Mouse (Mus musculus) MEL (cell line): ENCODE results near the gene Kpna2. TPM values are rescaled to one million over a fixed set of nuclear protein-coding genes. Genes with fewer than 3 reads are reported as not detected.

Experiments used
- DNase-seq: peaks from one replicate; pipeline ENCODE4 v3.0.0; 2011; ENCODE audit warnings: low read depth, low spot score
- H3K27ac ChIP-seq: 2 replicates; pipeline ENCODE4 v1.5.1; 2012; ENCODE audit warnings: low read depth, mild to moderate bottlenecking, control low read depth, low read length, moderate library complexity; ENCODE audit not compliant: control insufficient read depth
- H3K27me3 ChIP-seq, 2 experiments: fragments of 150-350 bp in 1 of 2; sonication (generic) in 1 of 2; 2 replicates each; pipeline ENCODE4 v1.6.1; 2012; ENCODE audit warnings: low read length in 2 of 2, mild to moderate bottlenecking in 2 of 2, improper control_type of control experiment in 1 of 2, moderate library complexity in 1 of 2; ENCODE audit not compliant: insufficient read depth in 2 of 2, control insufficient read depth in 1 of 2
- H3K36me3 ChIP-seq, 2 experiments: 2 replicates each; pipeline ENCODE4 v1.6.1; 2012 to 2014; ENCODE audit warnings: low read length in 2 of 2, improper control_type of control experiment in 1 of 2, inconsistent platforms in 1 of 2, mild to moderate bottlenecking in 1 of 2; ENCODE audit not compliant: insufficient read depth in 2 of 2, control insufficient read depth in 1 of 2
- H3K4me1 ChIP-seq, 2 experiments: fragments of 150-350 bp in 1 of 2; sonication (generic) in 1 of 2; 2 replicates each; pipeline ENCODE4 v1.6.1; 2012; ENCODE audit warnings: low read length in 2 of 2, improper control_type of control experiment in 1 of 2, mild to moderate bottlenecking in 1 of 2; ENCODE audit not compliant: insufficient read depth in 2 of 2, control insufficient read depth in 1 of 2
- H3K4me3 ChIP-seq, 2 experiments: fragments of 150-350 bp in 1 of 2; sonication (generic) in 1 of 2; 2 replicates each; pipeline ENCODE4 v1.5.1; 2012; ENCODE audit warnings: low read depth in 2 of 2, low read length in 2 of 2, mild to moderate bottlenecking in 2 of 2, moderate library complexity in 2 of 2, control low read depth in 1 of 2, improper control_type of control experiment in 1 of 2; ENCODE audit not compliant: control insufficient read depth in 1 of 2, insufficient read depth in 1 of 2
- H3K79me2 ChIP-seq: 2 replicates; pipeline ENCODE4 v1.6.1; 2012; ENCODE audit warnings: mild to moderate bottlenecking, low read length, moderate library complexity; ENCODE audit not compliant: control insufficient read depth, poor library complexity, insufficient read depth
- H3K9ac ChIP-seq: 2 replicates; pipeline ENCODE4 v1.6.1; 2012; ENCODE audit warnings: low read depth, mild to moderate bottlenecking, control low read depth, low read length, moderate library complexity; ENCODE audit not compliant: control insufficient read depth, poor library complexity, severe bottlenecking
- H3K9me3 ChIP-seq: fragments of 150-350 bp; sonication (generic); replicated peaks from 2 replicates; pipeline ENCODE4 v1.6.1; 2012; ENCODE audit warnings: mild to moderate bottlenecking, low read length, improper control_type of control experiment, moderate library complexity; ENCODE audit not compliant: insufficient read depth
- BHLHE40 ChIP-seq: IDR thresholded peaks from 2 replicates; pipeline ENCODE4 v1.6.1; 2012; ENCODE audit warnings: low read depth, mild to moderate bottlenecking, inconsistent platforms, low read length, improper control_type of control experiment, borderline replicate concordance
- CHD1 ChIP-seq: IDR thresholded peaks from 2 replicates; pipeline ENCODE4 v1.6.1; 2012; ENCODE audit warnings: low read depth, mild to moderate bottlenecking, inconsistent platforms, low read length, improper control_type of control experiment
- ELF1 ChIP-seq: IDR thresholded peaks from 2 replicates; pipeline ENCODE4 v1.6.1; 2014; ENCODE audit warnings: low read depth, mild to moderate bottlenecking, inconsistent platforms, low read length, improper control_type of control experiment, moderate library complexity
- GABPA ChIP-seq: IDR thresholded peaks from 2 replicates; pipeline ENCODE4 v1.6.1; 2012; ENCODE audit warnings: low read depth, mild to moderate bottlenecking, inconsistent platforms, low read length, improper control_type of control experiment, moderate library complexity
- HCFC1 ChIP-seq: IDR thresholded peaks from 2 replicates; pipeline ENCODE4 v1.6.1; 2012; ENCODE audit warnings: low read depth, mild to moderate bottlenecking, inconsistent platforms, low read length, improper control_type of control experiment, moderate library complexity
- KAT2A ChIP-seq: conservative IDR thresholded peaks from 2 replicates; pipeline ENCODE4 v1.6.1; 2012; ENCODE audit warnings: low read depth, low read length, improper control_type of control experiment, inconsistent platforms
- MAZ ChIP-seq: IDR thresholded peaks from 2 replicates; pipeline ENCODE4 v1.6.1; 2012; ENCODE audit warnings: low read depth, mild to moderate bottlenecking, inconsistent platforms, low read length, improper control_type of control experiment
- MXI1 ChIP-seq: IDR thresholded peaks from 2 replicates; pipeline ENCODE4 v1.6.1; 2011; ENCODE audit warnings: mild to moderate bottlenecking, low read depth, low read length, improper control_type of control experiment
- NELFE ChIP-seq: IDR thresholded peaks from 2 replicates; pipeline ENCODE4 v1.6.1; 2011; ENCODE audit warnings: low read depth, low read length, improper control_type of control experiment
- NRF1 ChIP-seq: IDR thresholded peaks from 2 replicates; pipeline ENCODE4 v1.6.1; 2014; ENCODE audit warnings: low read depth, mild to moderate bottlenecking, inconsistent platforms, low read length, improper control_type of control experiment, moderate library complexity; ENCODE audit not compliant: poor library complexity, insufficient read depth, severe bottlenecking
- POLR2AphosphoS2 ChIP-seq: IDR thresholded peaks from 2 replicates; pipeline ENCODE4 v1.6.1; 2011; ENCODE audit warnings: low read length, improper control_type of control experiment
- RCOR1 ChIP-seq: IDR thresholded peaks from 2 replicates; pipeline ENCODE4 v1.6.1; 2012; ENCODE audit warnings: low read depth, mild to moderate bottlenecking, inconsistent platforms, low read length, improper control_type of control experiment
- SIN3A ChIP-seq: IDR thresholded peaks from 2 replicates; pipeline ENCODE4 v1.6.1; 2012; ENCODE audit warnings: low read length, improper control_type of control experiment, inconsistent platforms
- TAL1 ChIP-seq: IDR thresholded peaks from 2 replicates; pipeline ENCODE4 v1.6.1; 2012; ENCODE audit warnings: mild to moderate bottlenecking, inconsistent platforms, low read length, moderate library complexity, mixed read lengths
- TBP ChIP-seq: IDR thresholded peaks from 2 replicates; pipeline ENCODE4 v1.8.0; 2011; ENCODE audit warnings: low read depth, low read length, improper control_type of control experiment
- USF2 ChIP-seq, 2 experiments: IDR thresholded peaks; 2 replicates each; pipeline ENCODE4 v1.6.1; 2011 to 2012; ENCODE audit warnings: improper control_type of control experiment in 2 of 2, low read length in 2 of 2, borderline replicate concordance in 1 of 2, inconsistent platforms in 1 of 2, low read depth in 1 of 2, mild to moderate bottlenecking in 1 of 2; ENCODE audit not compliant: insufficient read depth in 1 of 2
- ZMIZ1 ChIP-seq: IDR thresholded peaks from 2 replicates; pipeline ENCODE4 v1.6.1; 2012; ENCODE audit warnings: low read depth, mild to moderate bottlenecking, inconsistent platforms, low read length, improper control_type of control experiment, moderate library complexity
- ZNF384 ChIP-seq: IDR thresholded peaks from 2 replicates; pipeline ENCODE4 v1.6.1; 2012; ENCODE audit warnings: low read depth, mild to moderate bottlenecking, inconsistent platforms, low read length, improper control_type of control experiment
- polyA plus RNA-seq, 2 experiments: library from polyadenylated mRNA; stranded (reverse) in 1 of 2; unstranded in 1 of 2; fragments of >175 nt in 1 of 2; fragments of >200 nt in 1 of 2; gene quantifications; 2 replicates each; pipeline versions ENCODE4 v1.2.1 to v1.2.4; 2012; ENCODE audit warnings: low replicate concordance in 2 of 2, low read depth in 1 of 2; ENCODE audit not compliant: insufficient read length in 2 of 2, insufficient read depth in 1 of 2, missing spikeins in 1 of 2
- total RNA-seq: library from RNA; depleted of rRNA; stranded (reverse); fragments of 300-350 nt; gene quantifications from 2 replicates; pipeline ENCODE4 v1.2.3, GENCODE M21; 2012

Gene Kpna2
- total and polyA plus RNA-seq, 3 experiments: 13.2 to 216 TPM; not detected in 1

DNA sequence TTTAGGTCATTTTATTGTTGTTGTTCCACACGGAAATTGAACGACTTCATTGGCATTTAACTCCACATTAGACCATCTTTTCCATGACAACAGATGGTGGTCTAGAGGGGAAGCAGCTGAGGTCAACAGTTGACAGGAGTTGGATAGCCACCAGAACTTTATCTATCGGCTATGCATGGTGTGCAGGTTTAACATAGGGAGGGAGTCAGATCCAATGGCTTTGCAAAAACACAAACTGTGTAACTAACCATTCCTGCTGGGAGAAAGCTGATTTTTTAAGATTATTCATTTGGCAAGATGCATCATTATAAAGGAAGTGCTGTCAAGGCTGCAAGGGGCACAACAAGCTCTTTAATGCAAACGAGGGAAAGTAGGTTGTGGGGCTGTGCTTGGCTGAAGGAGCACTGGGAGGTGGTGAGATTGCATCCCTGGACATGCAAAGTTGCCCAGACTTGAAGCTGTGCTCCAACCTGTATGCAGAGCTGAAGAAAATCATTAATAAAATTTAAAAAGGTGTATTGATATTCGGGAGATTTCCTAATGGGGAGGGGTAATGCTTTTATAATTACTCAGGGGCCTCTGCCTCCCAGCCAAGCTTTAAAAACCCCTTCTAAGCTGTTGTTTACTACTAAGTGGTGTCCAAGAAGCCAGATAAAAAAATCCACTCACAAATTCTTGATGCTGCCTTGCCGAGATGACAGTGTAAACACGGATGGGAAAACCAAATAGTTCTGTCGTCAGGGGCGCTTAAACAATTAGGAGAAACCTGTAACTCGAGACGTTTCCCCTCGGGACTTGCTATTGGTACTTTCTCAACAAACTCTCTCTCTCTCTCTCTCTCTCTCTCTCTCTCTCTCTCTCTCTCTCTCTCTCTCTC is 27.5 kb upstream of the Kpna2 start (continued):
- TF ChIP-seq NELFE (no peak), BHLHE40 (no peak), CHD1 (0 out of 2 replicates have a peak, but pooled peaks have one; percentile 65), ELF1 (no peak), KAT2A (no peak), GABPA (no peak), TAL1 (no peak), ZMIZ1 (no peak), HCFC1 (peak; percentile 62), NRF1 (0 out of 2 replicates have a peak, but pooled peaks have one; percentile 30)

DNA sequence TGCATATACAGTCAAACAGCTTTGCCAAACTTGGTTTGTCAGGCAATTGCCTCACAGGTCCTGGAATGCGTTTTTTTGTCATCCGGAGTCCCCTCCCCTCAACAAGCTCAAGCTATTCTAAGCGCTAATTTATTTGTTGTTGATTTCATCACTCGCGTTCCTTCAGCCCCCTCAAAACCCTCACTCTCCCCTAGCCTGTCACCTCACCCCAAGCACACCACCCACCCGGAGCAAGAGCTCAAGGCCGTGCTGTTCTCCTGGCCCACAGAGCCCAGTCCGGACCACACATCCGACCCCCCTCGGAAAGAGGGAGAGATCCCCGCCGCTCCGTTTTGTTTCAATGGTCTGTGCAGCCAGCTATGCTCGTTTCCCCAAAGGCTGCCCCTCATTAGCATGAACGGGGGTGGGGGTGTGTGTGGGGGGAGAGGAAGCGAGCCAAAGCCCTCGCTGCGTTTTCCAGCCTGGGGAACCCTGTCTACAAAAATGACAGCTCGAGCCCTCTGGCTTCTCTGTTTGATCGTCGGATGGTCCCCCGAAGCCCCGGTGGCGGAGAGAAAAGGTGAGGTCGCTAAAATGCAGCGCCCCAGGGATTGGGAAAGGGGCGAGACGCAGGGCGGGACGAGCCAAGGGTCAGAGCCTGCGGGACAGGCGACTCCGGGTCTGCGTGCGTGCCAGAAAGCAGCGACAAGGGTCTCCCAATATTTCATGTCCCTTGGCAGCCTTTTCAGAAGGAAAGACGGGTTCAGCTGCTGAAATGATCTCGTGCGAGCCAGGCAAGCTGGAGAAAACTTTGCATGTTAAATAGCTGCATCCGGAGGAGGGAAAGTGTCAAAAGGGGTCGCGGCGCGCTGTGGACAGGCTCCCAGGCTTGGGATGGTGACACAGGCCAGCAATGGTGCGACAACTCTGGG is 26.3 kb upstream of the Kpna2 start, which contains the start of gene 1810010H24Rik:
TSS of gene 1810010H24Rik (plus strand) at position 271 of the 911 bp plus-strand sequence.
- TF ChIP-seq ZNF384 (peak; percentile 11; the same call in 1 of the 2 replicates), TBP (no peak), NRF1 (0 out of 2 replicates have a peak, but pooled peaks have one; percentile 12), ZMIZ1 (peak; percentile 25; the same call in 1 of the 2 replicates), GABPA (no peak), USF2 (IDR thresholded peaks at IDR 0.05; ENCODE audit: borderline replicate concordance in 1 of 2, insufficient read depth in 1 of 2, low read depth in 1 of 2, low read length in 2 of 2) (no peak), MAZ (peak; percentile 91; the same call in 1 of the 2 replicates), NELFE (no peak), POLR2AphosphoS2 (peak; percentile 46; the same call in 1 of the 2 replicates), SIN3A (peak; percentile 35), ELF1 (0 out of 2 replicates have a peak, but pooled peaks have one; percentile 27), RCOR1 (no peak), MXI1 (peak; percentile 52)
- H3K4me1 ChIP-seq: peaks cover 7 to 14% of the 10 kb centered on the region in 2 experiments
- H3K4me3 ChIP-seq: peak within 1 kb of the TSS; percentile 78 to 87
- H3K27me3 ChIP-seq: no peaks in the 10 kb centered on the region
- H3K79me2 ChIP-seq: peaks cover 2% of the 10 kb centered on the region; the same call in 1 of the 2 replicates
- no peaks in the 10 kb centered on the region for H3K9me3 ChIP-seq
- H3K27ac ChIP-seq: peak within 1 kb of the TSS; percentile 9
- peaks cover 0 to 12% of the 10 kb centered on the region in 2 experiments; a peak in 2 of 4 replicates for H3K36me3 ChIP-seq
- peak; percentile 69 for DNase-seq
- H3K9ac ChIP-seq: peak within 1 kb of the TSS; percentile 92
